Mouse (Mus musculus): ENCODE results near the gene Gm6020. TPM values are rescaled to one million over a fixed set of nuclear protein-coding genes. Genes with fewer than 3 reads are reported as not detected.

The Gm6020 gene
- total RNA-seq (2023): not detected

GRCm38 (mm10) chr19:61183590-61183989, at the start of gene Gm6020:
Gm6020 (plus strand) TSS chr19:61183890.

GRCm38 (mm10) chr19:61140342-61141206, 43.1 kb upstream of the Gm6020 start, which contains the start of gene Zfp950:
Zfp950 (minus strand) TSS chr19:61140840.

GRCm38 (mm10) chr19:61175756-61176324, 7.8 kb upstream of the Gm6020 start, which contains the start of gene Gm7102:
Gm7102 (minus strand) TSS chr19:61176309.

GRCm38 (mm10) chr19:61227941-61228701, 44.4 kb downstream of the Gm6020 start, which contains the start of gene Csf2ra:
Csf2ra (minus strand) TSS chr19:61228429.

Other genes starting within 250 kb of the Gm6020 start
- gene Zfp950, start 43.0 kb upstream of the Gm6020 start, total RNA-seq (2023): 10 to 100 TPM; 38.9 to 47.2 TPM
- gene Gm7102, start 7.6 kb upstream of the Gm6020 start, total RNA-seq (2023): under 1 TPM in 1 of 2 experiments, not detected in 1; 0.71 TPM
- 10 to 100 TPM; 41.8 to 47.9 TPM for gene Csf2ra, start 44.5 kb downstream of the Gm6020 start, total RNA-seq (2023)
- not detected for gene Gm21060, start 113.2 kb downstream of the Gm6020 start, total RNA-seq (2023)